Mouse (Mus musculus): ENCODE measurements around the gene 2310003L06Rik. TPM values are rescaled to one million over a fixed set of nuclear protein-coding genes. Genes with fewer than 3 reads are reported as not detected.

The 2310003L06Rik gene
- polyA plus RNA-seq, 1 experiment from 2014 or later = not detected

DNA sequence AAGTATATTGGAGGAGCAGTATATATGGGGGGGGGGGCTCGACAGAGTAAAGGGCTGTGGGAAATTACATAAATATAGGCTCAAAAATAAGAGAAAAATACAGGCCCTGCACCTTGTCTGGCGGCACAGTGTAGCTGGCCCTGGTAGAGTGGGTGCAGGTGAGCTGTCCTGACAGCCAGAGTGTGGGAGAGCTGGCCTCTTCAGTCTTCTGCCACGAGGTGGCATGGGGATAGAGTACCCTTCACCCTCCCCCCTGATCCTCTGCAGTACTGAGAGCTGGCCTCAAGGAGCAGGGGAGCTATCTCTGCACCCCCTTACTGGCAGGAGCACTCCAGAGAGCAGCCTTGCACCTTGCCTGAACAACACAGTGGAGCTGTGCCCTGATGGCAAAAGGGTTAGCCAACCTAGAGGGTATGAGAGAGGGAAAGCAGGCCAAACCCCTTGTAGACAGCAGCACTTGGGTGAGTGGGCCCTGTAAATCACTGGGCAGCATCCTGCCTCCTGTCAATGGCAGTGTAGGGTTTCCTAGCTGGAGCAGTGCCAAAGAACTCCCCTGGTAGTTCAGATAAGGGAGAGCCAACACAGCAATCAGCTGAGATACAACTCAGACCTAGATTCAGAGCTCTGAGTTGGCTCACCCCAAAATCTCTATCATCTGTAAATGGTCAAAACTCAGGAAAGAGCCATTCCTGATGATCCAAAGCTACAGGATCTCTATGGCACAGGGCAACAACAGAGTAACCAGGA lies 13.4 kb downstream of the 2310003L06Rik start:
- 48% methylated on average over 3 of the region's 3 CpGs for WGBS
- Histone ChIP-seq H3K4me1 (ENCODE audit: control insufficient read depth in 2 of 2, insufficient read depth in 2 of 2, low read length in 2 of 2) (no peaks in the 10 kb centered on the region), H3K4me2 (ENCODE audit: low read length) (no peak overlapping the region), H3K4me3 (ENCODE audit: control insufficient read depth in 1 of 2, insufficient read depth in 1 of 2, low read depth in 1 of 2, low read length in 2 of 2) (no peak overlapping the region), H3K36me3 (ENCODE audit: control insufficient read depth, insufficient read depth, low read length) (no peaks in the 10 kb centered on the region), H3K9ac (ENCODE audit: low read length) (no peak overlapping the region), H3K27me3 (ENCODE audit: control insufficient read depth, insufficient read depth, low read length) (no peaks in the 10 kb centered on the region), H3K27ac (replicated peaks in 1 of 2; ENCODE audit: control insufficient read depth in 1 of 2, insufficient read depth in 1 of 2, low read depth in 2 of 2, low read length in 2 of 2) (no peak overlapping the region), H3K9me3 (ENCODE audit: control insufficient read depth, low read length) (no peaks in the 10 kb centered on the region)
- no peak for ATAC-seq (ENCODE audit: insufficient number of reproducible peaks, insufficient read depth, low FRiP score, low read depth)

DNA sequence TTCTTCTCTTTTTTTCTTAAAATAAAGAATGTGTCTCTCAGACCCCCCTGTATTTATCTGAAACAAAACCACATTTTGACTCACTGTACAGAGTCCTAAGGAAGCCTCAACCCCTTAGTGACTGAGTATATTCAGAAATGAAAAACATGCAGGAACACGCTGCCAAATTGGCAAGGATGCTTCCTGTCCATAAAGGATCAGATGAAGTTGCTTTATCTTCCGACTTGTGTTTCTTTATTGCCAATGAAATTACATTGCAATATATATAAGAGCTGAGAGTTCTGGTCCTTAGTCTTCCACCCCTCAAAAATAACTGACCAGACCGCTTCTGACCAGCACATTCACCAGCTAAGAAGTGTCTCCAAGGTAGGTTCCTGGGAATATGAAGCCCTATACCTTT lies 33.0 kb downstream of the 2310003L06Rik start, which contains the start of gene Smr3a:
TSS of gene Smr3a (plus strand) at position 301 of the 400 bp plus-strand sequence.
- no peaks in the 10 kb centered on the region for H3K9me3 ChIP-seq (ENCODE audit: control insufficient read depth, low read length)
- no peaks in the 10 kb centered on the region for H3K4me1 ChIP-seq (ENCODE audit: control insufficient read depth in 2 of 2, insufficient read depth in 2 of 2, low read length in 2 of 2)
- H3K4me2 ChIP-seq (ENCODE audit: low read length) = no peak within 1 kb of the TSS
- H3K27me3 ChIP-seq (ENCODE audit: control insufficient read depth, insufficient read depth, low read length) = no peaks in the 10 kb centered on the region
- no peaks in the 10 kb centered on the region for H3K36me3 ChIP-seq (ENCODE audit: control insufficient read depth, insufficient read depth, low read length)
- WGBS = 74% methylated on average over 3 of the region's 3 CpGs
- ATAC-seq (ENCODE audit: insufficient number of reproducible peaks, insufficient read depth, low FRiP score, low read depth) = no peak
- no peak within 1 kb of the TSS for H3K27ac ChIP-seq (replicated peaks in 1 of 2; ENCODE audit: control insufficient read depth in 1 of 2, insufficient read depth in 1 of 2, low read depth in 2 of 2, low read length in 2 of 2)
- no peak within 1 kb of the TSS for H3K9ac ChIP-seq (ENCODE audit: low read length)
- H3K4me3 ChIP-seq (ENCODE audit: control insufficient read depth in 1 of 2, insufficient read depth in 1 of 2, low read depth in 1 of 2, low read length in 2 of 2) = no peak within 1 kb of the TSS

DNA sequence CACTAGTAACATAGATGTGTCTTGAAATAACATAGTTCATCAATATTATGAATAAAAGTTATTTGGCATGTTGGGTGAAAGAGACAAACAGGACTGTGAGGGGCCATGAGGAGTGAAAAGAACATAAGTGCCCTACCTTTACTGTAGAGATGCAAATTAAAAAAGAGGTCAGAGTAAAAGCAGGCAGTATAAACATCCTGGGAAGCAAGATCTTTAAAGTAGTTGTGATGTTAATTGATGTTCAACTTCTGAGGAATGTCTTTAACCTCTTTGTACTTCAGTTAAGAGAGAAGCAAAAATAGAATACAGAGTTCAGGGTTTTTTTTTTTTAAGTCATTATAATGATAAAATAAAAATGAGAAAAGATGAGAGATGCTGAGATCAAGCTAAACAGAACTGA lies 36.0 kb downstream of the 2310003L06Rik start:
- Histone ChIP-seq H3K4me3 (ENCODE audit: control insufficient read depth in 1 of 2, insufficient read depth in 1 of 2, low read depth in 1 of 2, low read length in 2 of 2) (no peak overlapping the region), H3K4me1 (ENCODE audit: control insufficient read depth in 2 of 2, insufficient read depth in 2 of 2, low read length in 2 of 2) (no peaks in the 10 kb centered on the region), H3K4me2 (ENCODE audit: low read length) (no peak overlapping the region), H3K36me3 (ENCODE audit: control insufficient read depth, insufficient read depth, low read length) (no peaks in the 10 kb centered on the region), H3K9ac (ENCODE audit: low read length) (no peak overlapping the region), H3K27ac (replicated peaks in 1 of 2; ENCODE audit: control insufficient read depth in 1 of 2, insufficient read depth in 1 of 2, low read depth in 2 of 2, low read length in 2 of 2) (no peak overlapping the region), H3K9me3 (ENCODE audit: control insufficient read depth, low read length) (no peaks in the 10 kb centered on the region), H3K27me3 (ENCODE audit: control insufficient read depth, insufficient read depth, low read length) (no peaks in the 10 kb centered on the region)
- ATAC-seq (ENCODE audit: insufficient number of reproducible peaks, insufficient read depth, low FRiP score, low read depth) = no peak

Other genes with a start within 250 kb of the 2310003L06Rik start
- not detected in 2 replicates for gene Csn1s2a, start 194.9 kb upstream of the 2310003L06Rik start, polyA plus RNA-seq (2014; fragmentation: Nextera tagmentation; extraction: Ambion mirVana)
- not detected in 2 replicates for gene Csn1s2b, start 161.4 kb upstream of the 2310003L06Rik start, polyA plus RNA-seq (2014; fragmentation: Nextera tagmentation; extraction: Ambion mirVana)
- not detected in 2 replicates for gene Prr27, start 143.8 kb upstream of the 2310003L06Rik start, polyA plus RNA-seq (2014; fragmentation: Nextera tagmentation; extraction: Ambion mirVana)
- not detected in 2 replicates for gene Odam, start 84.4 kb upstream of the 2310003L06Rik start, polyA plus RNA-seq (2014; fragmentation: Nextera tagmentation; extraction: Ambion mirVana)
- 0.34 TPM in 1 of 2 replicates, not detected in the other for gene Csn3, start 43.9 kb upstream of the 2310003L06Rik start, polyA plus RNA-seq (2014; fragmentation: Nextera tagmentation; extraction: Ambion mirVana)
- gene Gm28434, start 58 bp downstream of the 2310003L06Rik start, polyA plus RNA-seq (2014; fragmentation: Nextera tagmentation; extraction: Ambion mirVana) = not detected in 2 replicates
- not detected in 2 replicates for gene Cabs1, start 10.0 kb downstream of the 2310003L06Rik start, polyA plus RNA-seq (2014; fragmentation: Nextera tagmentation; extraction: Ambion mirVana)
- gene Smr3a, start 33.1 kb downstream of the 2310003L06Rik start, polyA plus RNA-seq (2014; fragmentation: Nextera tagmentation; extraction: Ambion mirVana) = not detected in 2 replicates
- gene Smr2, start 117.1 kb downstream of the 2310003L06Rik start, polyA plus RNA-seq (2014; fragmentation: Nextera tagmentation; extraction: Ambion mirVana) = not detected in 2 replicates
- gene Gm11116, start 142.1 kb downstream of the 2310003L06Rik start, polyA plus RNA-seq (2014; fragmentation: Nextera tagmentation; extraction: Ambion mirVana) = not detected in 2 replicates
- gene Gm11115, start 184.6 kb downstream of the 2310003L06Rik start, polyA plus RNA-seq (2014; fragmentation: Nextera tagmentation; extraction: Ambion mirVana) = not detected in 2 replicates

All from heart, embryonic 14.5 days (tissue).